Mouse (Mus musculus): ENCODE measurements around the gene Ddc. TPM values are rescaled to one million over a fixed set of nuclear protein-coding genes. Genes with fewer than 3 reads are reported as not detected.

The Ddc gene
- polyA plus RNA-seq, 1 experiment from 2014 or later: 13.4 TPM

GRCm38 (mm10) chr11:11848467-11848866 lies 49.5 kb downstream of the Ddc start:
- Histone ChIP-seq H3K9me3 (ENCODE audit: low read depth, low read length) (no peaks in the 10 kb centered on the region), H3K4me1 (ENCODE audit: insufficient read depth) (peaks cover 15% of the 10 kb centered on the region), H3K9ac (no peak overlapping the region), H3K4me3 (ENCODE audit: low read depth, low read length) (no peak overlapping the region), H3K4me2 (no peak overlapping the region), H3K27me3 (ENCODE audit: insufficient read depth, low read length) (no peaks in the 10 kb centered on the region), H3K27ac (ENCODE audit: low read depth) (no peak overlapping the region), H3K36me3 (ENCODE audit: insufficient read depth) (no peaks in the 10 kb centered on the region)
- no peak for TF ChIP-seq CTCF (IDR thresholded peaks at IDR 0.05; ENCODE audit: low read depth)
- DNase-seq (no peak), ATAC-seq (ENCODE audit: insufficient read depth) (no peak)
- WGBS: 78% methylated on average over 4 of the region's 4 CpGs

- no peaks in the 10 kb centered on the region for H3K36me3 ChIP-seq (ENCODE audit: insufficient read depth)
- no peak overlapping the region for H3K9ac ChIP-seq
- ATAC-seq (ENCODE audit: insufficient read depth): no peak
- H3K4me2 ChIP-seq: no peak overlapping the region
- DNase-seq: no peak
- 67% methylated on average over 8 of the region's 8 CpGs for WGBS
- peak overlapping the region; percentile 55; the same call in 1 of the 2 replicates for H3K27ac ChIP-seq (ENCODE audit: low read depth)
- TF ChIP-seq CTCF (IDR thresholded peaks at IDR 0.05; ENCODE audit: low read depth): no peak
- no peaks in the 10 kb centered on the region for H3K9me3 ChIP-seq (ENCODE audit: low read depth, low read length)
- H3K4me3 ChIP-seq (ENCODE audit: low read depth, low read length): no peak overlapping the region
- H3K27me3 ChIP-seq (ENCODE audit: insufficient read depth, low read length): no peaks in the 10 kb centered on the region
- peaks cover 10% of the 10 kb centered on the region for H3K4me1 ChIP-seq (ENCODE audit: insufficient read depth)
Observed at GRCm38 (mm10) chr11:11845044-11845443, 52.9 kb downstream of the Ddc start.

GRCm38 (mm10) chr11:11844367-11844971 lies 53.5 kb downstream of the Ddc start:
- Histone ChIP-seq H3K27me3 (ENCODE audit: insufficient read depth, low read length) (no peaks in the 10 kb centered on the region), H3K4me1 (ENCODE audit: insufficient read depth) (0 out of 2 replicates have a peak, but pooled peaks cover 4% of the 10 kb centered on the region), H3K9me3 (ENCODE audit: low read depth, low read length) (no peaks in the 10 kb centered on the region), H3K36me3 (ENCODE audit: insufficient read depth) (no peaks in the 10 kb centered on the region), H3K27ac (ENCODE audit: low read depth) (peak overlapping the region; percentile 55), H3K9ac (no peak overlapping the region), H3K4me2 (no peak overlapping the region), H3K4me3 (ENCODE audit: low read depth, low read length) (no peak overlapping the region)
- DNase-seq: peak; percentile 75
- ATAC-seq (ENCODE audit: insufficient read depth): peak; percentile 86
- 40% methylated on average over 13 of the region's 13 CpGs for WGBS
- TF ChIP-seq CTCF (IDR thresholded peaks at IDR 0.05; ENCODE audit: low read depth): peak; percentile 73

- 44% methylated on average over 4 of the region's 4 CpGs for WGBS
Observed at GRCm38 (mm10) chr11:11841590-11841989, 56.4 kb downstream of the Ddc start.

GRCm38 (mm10) chr11:11840746-11841145 lies 57.2 kb downstream of the Ddc start:
- H3K9me3 ChIP-seq (ENCODE audit: low read depth, low read length): no peaks in the 10 kb centered on the region
- H3K9ac ChIP-seq: no peak overlapping the region
- no peak overlapping the region for H3K4me3 ChIP-seq (ENCODE audit: low read depth, low read length)
- 67% methylated on average over 2 of the region's 2 CpGs for WGBS
- H3K4me1 ChIP-seq (ENCODE audit: insufficient read depth): peaks cover 26% of the 10 kb centered on the region
- no peak overlapping the region for H3K4me2 ChIP-seq
- no peaks in the 10 kb centered on the region for H3K27me3 ChIP-seq (ENCODE audit: insufficient read depth, low read length)
- ATAC-seq (ENCODE audit: insufficient read depth): no peak
- TF ChIP-seq CTCF (IDR thresholded peaks at IDR 0.05; ENCODE audit: low read depth): no peak
- H3K27ac ChIP-seq (ENCODE audit: low read depth): peak overlapping the region; percentile 37; the same call in 1 of the 2 replicates
- no peak for DNase-seq
- H3K36me3 ChIP-seq (ENCODE audit: insufficient read depth): no peaks in the 10 kb centered on the region

More at GRCm38 (mm10) chr11:11841590-11841989, 56.4 kb downstream of the Ddc start:
- H3K27me3 ChIP-seq (ENCODE audit: insufficient read depth, low read length): no peaks in the 10 kb centered on the region
- H3K36me3 ChIP-seq (ENCODE audit: insufficient read depth): no peaks in the 10 kb centered on the region
- DNase-seq (no peak), ATAC-seq (ENCODE audit: insufficient read depth) (no peak)
- peaks cover 21% of the 10 kb centered on the region for H3K4me1 ChIP-seq (ENCODE audit: insufficient read depth)
- no peak overlapping the region for H3K4me3 ChIP-seq (ENCODE audit: low read depth, low read length)
- no peak overlapping the region for H3K4me2 ChIP-seq
- H3K27ac ChIP-seq (ENCODE audit: low read depth): peak overlapping the region; percentile 37; the same call in 1 of the 2 replicates
- H3K9me3 ChIP-seq (ENCODE audit: low read depth, low read length): no peaks in the 10 kb centered on the region
- TF ChIP-seq CTCF (IDR thresholded peaks at IDR 0.05; ENCODE audit: low read depth): no peak
- H3K9ac ChIP-seq: no peak overlapping the region

GRCm38 (mm10) chr11:11839874-11840273 lies 58.1 kb downstream of the Ddc start:
- ATAC-seq (ENCODE audit: insufficient read depth): no peak
- H3K4me1 ChIP-seq (ENCODE audit: insufficient read depth): peaks cover 29% of the 10 kb centered on the region
- H3K36me3 ChIP-seq (ENCODE audit: insufficient read depth): no peaks in the 10 kb centered on the region
- H3K9ac ChIP-seq: no peak overlapping the region
- H3K4me3 ChIP-seq (ENCODE audit: low read depth, low read length): no peak overlapping the region
- no peaks in the 10 kb centered on the region for H3K27me3 ChIP-seq (ENCODE audit: insufficient read depth, low read length)
- 83% methylated on average over 7 of the region's 7 CpGs for WGBS
- TF ChIP-seq CTCF (IDR thresholded peaks at IDR 0.05; ENCODE audit: low read depth): no peak
- no peak for DNase-seq
- no peak overlapping the region for H3K4me2 ChIP-seq
- H3K27ac ChIP-seq (ENCODE audit: low read depth): no peak overlapping the region
- no peaks in the 10 kb centered on the region for H3K9me3 ChIP-seq (ENCODE audit: low read depth, low read length)

GRCm38 (mm10) chr11:11837384-11837783 lies 60.6 kb downstream of the Ddc start:
- WGBS: 27% methylated on average over 5 of the region's 5 CpGs
- Histone ChIP-seq H3K9me3 (ENCODE audit: low read depth, low read length) (no peaks in the 10 kb centered on the region), H3K4me2 (peak overlapping the region; percentile 52), H3K27me3 (ENCODE audit: insufficient read depth, low read length) (no peaks in the 10 kb centered on the region), H3K9ac (peak overlapping the region; percentile 42; the same call in 1 of the 2 replicates), H3K36me3 (ENCODE audit: insufficient read depth) (no peaks in the 10 kb centered on the region), H3K4me3 (ENCODE audit: low read depth, low read length) (no peak overlapping the region), H3K4me1 (ENCODE audit: insufficient read depth) (peaks cover 40% of the 10 kb centered on the region), H3K27ac (ENCODE audit: low read depth) (peak overlapping the region; percentile 95)
- ATAC-seq (ENCODE audit: insufficient read depth) (peak; percentile 36; the same call in 1 of the 2 replicates), DNase-seq (peak; percentile 84)
- no peak for TF ChIP-seq CTCF (IDR thresholded peaks at IDR 0.05; ENCODE audit: low read depth)
